Mouse (Mus musculus) ES-E14 (cell line): Measurements from ENCODE around the gene Mapk3. TPM values are rescaled to one million over a fixed set of nuclear protein-coding genes. Genes with fewer than 3 reads are reported as not detected.

ENCODE experiments used
- DNase-seq: peaks from one replicate; pipeline ENCODE4 v3.0.0-alpha.2; 2013; ENCODE audit warnings: low read depth, low spot score
- H3K27ac ChIP-seq: 2 replicates; pipeline ENCODE4 v1.5.1; 2012; ENCODE audit warnings: low read depth, mild to moderate bottlenecking, low read length, moderate library complexity, mixed read lengths; ENCODE audit not compliant: poor library complexity, insufficient read depth, severe bottlenecking
- H3K36me3 ChIP-seq: 2 replicates; pipeline ENCODE4 v1.6.1; 2012; ENCODE audit warnings: mild to moderate bottlenecking, low read length, moderate library complexity, mixed read lengths; ENCODE audit not compliant: control insufficient read depth, poor library complexity, insufficient read depth, severe bottlenecking
- H3K4me1 ChIP-seq, 2 experiments: fragments of 150-350 bp in 1 of 2; sonication (generic) in 1 of 2; 2 replicates each; pipeline ENCODE4 v1.6.1; 2012; ENCODE audit warnings: low read length in 2 of 2, mild to moderate bottlenecking in 1 of 2, mixed read lengths in 1 of 2; ENCODE audit not compliant: control insufficient read depth in 2 of 2, insufficient read depth in 2 of 2, poor library complexity in 1 of 2
- H3K4me3 ChIP-seq, 2 experiments: fragments of 150-350 bp in 1 of 2; sonication (generic) in 1 of 2; 2 replicates each; pipeline ENCODE4 v1.5.1; 2012; ENCODE audit warnings: low read length in 2 of 2, low read depth in 1 of 2, mild to moderate bottlenecking in 1 of 2, mixed read lengths in 1 of 2; ENCODE audit not compliant: insufficient read depth in 1 of 2, poor library complexity in 1 of 2, severe bottlenecking in 1 of 2
- H3K9ac ChIP-seq: 2 replicates; pipeline ENCODE4 v1.6.1; 2012; ENCODE audit warnings: low read depth, mild to moderate bottlenecking, low read length, mixed read lengths; ENCODE audit not compliant: poor library complexity, insufficient read depth, severe bottlenecking
- H3K9me3 ChIP-seq: fragments of 150-350 bp; sonication (generic); 2 replicates; pipeline ENCODE4 v1.6.1; 2012; ENCODE audit warnings: low read depth, mild to moderate bottlenecking, low read length; ENCODE audit not compliant: control insufficient read depth, insufficient read depth
- CHD2 ChIP-seq: IDR thresholded peaks from 2 replicates; pipeline ENCODE4 v1.6.1; 2014; ENCODE audit warnings: mild to moderate bottlenecking, low read depth, low read length, inconsistent platforms
- HCFC1 ChIP-seq: IDR thresholded peaks from 2 replicates; pipeline ENCODE4 v1.6.1; 2012; ENCODE audit warnings: low read length, inconsistent platforms, borderline replicate concordance; ENCODE audit not compliant: insufficient read depth
- MAFK ChIP-seq: IDR thresholded peaks from 2 replicates; pipeline ENCODE4 v1.6.1; 2014; ENCODE audit warnings: mild to moderate bottlenecking, low read depth, low read length, inconsistent platforms; ENCODE audit not compliant: insufficient read depth
- ZC3H11A ChIP-seq: IDR thresholded peaks from 2 replicates; pipeline ENCODE4 v1.6.1; 2012; ENCODE audit warnings: low read depth, mild to moderate bottlenecking, inconsistent platforms, low read length, borderline replicate concordance
- ZNF384 ChIP-seq: IDR thresholded peaks from 2 replicates; pipeline ENCODE4 v1.6.1; 2012; ENCODE audit warnings: low read depth, low read length, inconsistent platforms
- in situ Hi-C, 2 experiments: fragments of 600-800 bp; cut with MboI; formaldehyde crosslinking; loops; one replicate each; pipeline ENCODE4 v1.15.1; 2025; ENCODE audit warnings: low sequenced_read_pairs in 2 of 2, inconsistent platforms in 1 of 2; ENCODE audit not compliant: unreplicated experiment in 2 of 2
- total RNA-seq: library from RNA; depleted of rRNA; stranded (reverse); fragments of 300-350 nt; gene quantifications from 2 replicates; pipeline ENCODE4 v1.2.3, GENCODE M21; 2012

Mapk3 gene
- total RNA-seq, 1 experiment: 31.1 TPM

DNA sequence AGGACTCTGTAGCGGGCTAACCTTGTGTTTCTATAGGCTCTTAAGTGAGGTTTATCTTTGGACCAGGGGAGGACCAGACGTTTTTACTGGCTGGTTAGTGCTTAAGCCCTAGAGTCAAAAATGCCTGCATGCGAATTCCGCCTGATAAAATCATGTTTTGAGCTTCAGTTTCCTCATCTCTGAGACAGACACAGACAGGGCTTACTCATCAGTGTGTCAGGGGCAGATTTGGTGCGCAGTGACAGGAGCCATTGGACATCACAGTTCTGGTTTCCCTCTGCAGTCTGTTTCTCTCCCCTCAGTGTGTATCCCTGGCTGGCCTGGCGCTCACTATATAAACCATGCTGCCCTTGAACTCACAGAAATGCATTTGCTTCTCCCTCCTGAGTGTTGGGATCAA lies 43.8 kb downstream of the Mapk3 start:
- in situ Hi-C loops: no loop called here
- DNase-seq: no peak
- Histone ChIP-seq H3K36me3 (peaks cover 9% of the 10 kb centered on the region; the same call in 1 of the 2 replicates), H3K27ac (no peak overlapping the region), H3K9me3 (no peaks in the 10 kb centered on the region), H3K4me1 (peaks cover 0 to 12% of the 10 kb centered on the region in 2 experiments; a peak in 1 of 4 replicates), H3K4me3 (no peak overlapping the region), H3K9ac (no peak overlapping the region)
- no peak for TF ChIP-seq HCFC1
- TF ChIP-seq CHD2: no peak
- TF ChIP-seq ZNF384: no peak
- no peak for TF ChIP-seq MAFK
- no peak for TF ChIP-seq ZC3H11A

DNA sequence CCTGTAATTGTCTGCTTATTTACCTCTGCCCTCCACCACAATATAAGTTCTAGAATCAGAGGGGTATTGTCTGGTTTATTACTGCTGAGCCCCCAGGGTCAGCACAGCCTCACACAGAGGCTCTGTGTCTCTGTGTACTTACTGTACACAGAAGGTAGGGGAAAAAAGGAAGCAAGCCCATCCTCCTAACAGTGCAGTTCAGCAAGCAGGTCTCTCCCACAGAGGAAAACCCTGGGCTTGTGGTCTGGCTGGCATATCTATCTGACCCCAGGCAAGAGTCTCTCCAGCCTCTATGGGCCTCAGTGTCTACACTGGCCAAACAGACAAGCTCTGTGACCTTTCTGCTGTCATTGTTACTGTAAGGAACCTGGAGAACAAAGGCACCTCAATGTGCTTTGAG lies 44.4 kb downstream of the Mapk3 start:
- TF ChIP-seq CHD2: no peak
- TF ChIP-seq ZNF384: no peak
- TF ChIP-seq ZC3H11A: no peak
- TF ChIP-seq MAFK: no peak
- TF ChIP-seq HCFC1: no peak
- Histone ChIP-seq H3K36me3 (peaks cover 6% of the 10 kb centered on the region; the same call in 1 of the 2 replicates), H3K4me1 (peaks cover 0 to 12% of the 10 kb centered on the region in 2 experiments; a peak in 1 of 4 replicates), H3K27ac (no peak overlapping the region), H3K9me3 (no peaks in the 10 kb centered on the region), H3K9ac (no peak overlapping the region), H3K4me3 (no peak overlapping the region)
- DNase-seq: no peak
- in situ Hi-C loops: no loop called here

- in situ Hi-C loops: no loop called here
- H3K4me3 ChIP-seq: no peak overlapping the region
Observed at GRCm38 (mm10) chr7:126806956-126807355, 47.6 kb downstream of the Mapk3 start.

DNA sequence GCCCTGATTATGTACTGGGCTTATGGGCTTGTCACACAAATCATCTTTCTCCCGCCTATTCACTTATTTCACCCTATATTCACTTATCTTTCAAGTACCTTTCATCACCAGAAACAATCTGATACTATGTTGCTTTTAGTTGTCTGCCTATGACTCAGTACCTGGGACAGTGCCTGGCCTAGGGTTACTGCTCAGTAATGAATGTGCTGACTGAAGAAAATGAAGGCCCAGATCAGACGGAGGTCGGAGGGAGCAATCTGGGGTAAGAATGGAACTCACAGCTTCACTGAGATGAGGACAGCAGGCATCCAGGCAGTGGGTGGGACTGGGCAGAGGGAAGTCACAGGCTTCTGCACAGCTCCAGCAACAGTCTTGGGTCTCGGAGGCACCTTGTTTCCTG lies 48.0 kb downstream of the Mapk3 start:
- H3K4me3 ChIP-seq: no peak overlapping the region
- TF ChIP-seq ZNF384 (no peak), MAFK (peak; percentile 59; the same call in 1 of the 2 replicates)
- in situ Hi-C loops: no loop called here
- no peak overlapping the region for H3K9ac ChIP-seq
- DNase-seq: no peak
- H3K9me3 ChIP-seq: no peaks in the 10 kb centered on the region
- H3K36me3 ChIP-seq: peaks cover 6% of the 10 kb centered on the region; the same call in 1 of the 2 replicates
- H3K27ac ChIP-seq: no peak overlapping the region
- peaks cover 0 to 6% of the 10 kb centered on the region in 2 experiments; a peak in 2 of 4 replicates for H3K4me1 ChIP-seq

More at GRCm38 (mm10) chr7:126806956-126807355, 47.6 kb downstream of the Mapk3 start:
- H3K27ac ChIP-seq: no peak overlapping the region
- H3K9me3 ChIP-seq: no peaks in the 10 kb centered on the region
- H3K4me1 ChIP-seq: peaks cover 0 to 6% of the 10 kb centered on the region in 2 experiments; a peak in 2 of 4 replicates
- H3K36me3 ChIP-seq: peaks cover 6% of the 10 kb centered on the region; the same call in 1 of the 2 replicates
- no peak overlapping the region for H3K9ac ChIP-seq
- DNase-seq: no peak
- TF ChIP-seq ZC3H11A: no peak
- no peak for TF ChIP-seq CHD2
- TF ChIP-seq ZNF384: no peak
- no peak for TF ChIP-seq HCFC1
- TF ChIP-seq MAFK: no peak
